Mouse (Mus musculus) stomach, postnatal 0 days (tissue): ENCODE results near the gene Zbtb46.

Experiments used
- CTCF ChIP-seq: IDR thresholded peaks from 2 replicates; pipeline ENCODE4 v1.5.1; 2016; ENCODE audit warnings: antibody characterized with exemption, low read depth, mild to moderate bottlenecking, moderate library complexity
- EP300 ChIP-seq: optimal IDR thresholded peaks from 2 replicates; pipeline ENCODE3; 2016; ENCODE audit warnings: antibody characterized with exemption

DNA sequence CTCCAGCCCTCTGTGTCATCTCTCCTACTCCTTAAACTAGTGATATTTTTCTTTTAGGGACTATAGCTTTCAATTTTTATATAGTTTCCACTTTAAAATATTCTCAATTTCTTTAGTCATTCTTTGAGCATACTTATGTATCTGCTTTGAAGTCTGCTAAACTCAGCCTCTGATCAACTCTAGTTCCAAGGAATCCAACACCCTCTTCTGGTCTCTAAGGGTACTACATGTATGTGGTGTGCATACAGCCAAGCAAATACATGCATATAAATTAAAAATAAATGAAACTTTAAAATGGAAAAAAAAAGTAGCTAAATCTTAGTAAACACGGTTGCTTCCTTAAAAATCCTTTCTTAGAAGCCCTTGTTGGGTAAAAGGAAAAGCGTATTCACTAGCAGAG lies 83.4 kb downstream of the Zbtb46 start:
- TF ChIP-seq EP300 (no peak), CTCF (peak; percentile 72)
